Mouse (Mus musculus) kidney, adult 18-20 months (tissue): ENCODE data around the gene Cyp2w1.
"Not testable (repeated sequence)": the region's sequence is repeated elsewhere in the genome, so short reads cannot be mapped to it uniquely, and the experiment has no call there.

Source experiments
- DNase-seq: peaks from one replicate; pipeline ENCODE4 v3.0.0; 2021

Cyp2w1 gene

DNA sequence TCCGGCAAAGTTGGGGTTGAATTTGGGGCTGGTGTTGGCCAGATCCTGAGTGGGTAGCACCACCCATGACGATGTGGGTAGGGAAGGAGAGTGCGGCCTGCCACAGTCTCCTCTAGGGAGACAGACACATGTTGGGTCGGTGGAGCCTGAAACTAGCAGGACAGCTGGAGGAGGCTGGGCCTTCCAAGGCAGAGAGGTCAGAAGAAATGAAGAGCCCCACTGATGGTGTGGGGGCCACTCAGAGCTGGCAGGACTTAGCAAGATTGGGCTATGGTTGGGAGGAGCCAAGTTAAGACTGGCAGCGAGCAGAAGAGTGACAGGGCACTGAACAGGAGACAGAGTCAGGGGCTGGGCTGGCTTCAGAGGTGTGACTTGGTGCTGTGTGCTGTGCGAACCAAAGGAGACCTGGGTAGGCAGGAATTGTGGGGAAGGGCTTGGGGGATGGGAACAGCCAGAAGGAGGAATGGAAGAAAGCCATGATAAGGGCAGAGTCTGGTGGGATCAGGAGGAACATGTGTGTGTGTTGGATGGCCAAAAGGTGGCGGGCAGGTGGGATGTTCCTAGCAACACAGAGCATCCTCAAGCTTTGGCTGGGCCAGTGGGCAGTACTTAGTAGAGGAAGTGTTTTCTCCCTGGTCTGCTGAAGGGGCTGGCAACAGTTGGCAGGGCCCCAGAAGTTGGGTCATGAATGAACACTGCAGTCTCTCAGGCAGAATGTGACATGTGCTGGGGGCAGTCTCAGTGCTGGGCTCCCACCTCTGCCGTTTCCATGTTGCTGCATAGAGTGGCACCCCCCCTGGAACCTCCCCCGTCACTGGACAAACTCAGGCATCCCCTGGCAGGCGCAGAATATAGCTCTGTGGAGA lies 35.1 kb downstream of the Cyp2w1 start:
- DNase-seq: peak; percentile 27

DNA sequence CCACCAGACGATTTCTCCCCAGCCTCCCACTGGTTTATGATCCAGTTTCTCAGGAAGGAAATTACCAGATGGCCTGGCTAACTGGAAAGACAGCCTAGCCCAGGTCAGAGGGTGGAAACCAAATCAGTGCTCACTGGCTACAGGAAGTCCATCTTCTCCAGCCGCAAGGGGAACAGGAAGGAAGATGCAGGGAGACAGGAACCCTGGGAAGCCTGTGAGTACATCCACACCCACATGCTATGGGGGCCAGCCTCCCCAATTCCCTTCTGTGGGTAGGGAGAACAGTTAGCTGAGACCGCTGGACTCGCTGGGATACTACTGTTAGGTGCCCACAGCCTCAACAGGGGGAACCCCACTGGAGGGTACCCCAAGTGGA lies 35.8 kb downstream of the Cyp2w1 start:
- peak; percentile 43 for DNase-seq

DNA sequence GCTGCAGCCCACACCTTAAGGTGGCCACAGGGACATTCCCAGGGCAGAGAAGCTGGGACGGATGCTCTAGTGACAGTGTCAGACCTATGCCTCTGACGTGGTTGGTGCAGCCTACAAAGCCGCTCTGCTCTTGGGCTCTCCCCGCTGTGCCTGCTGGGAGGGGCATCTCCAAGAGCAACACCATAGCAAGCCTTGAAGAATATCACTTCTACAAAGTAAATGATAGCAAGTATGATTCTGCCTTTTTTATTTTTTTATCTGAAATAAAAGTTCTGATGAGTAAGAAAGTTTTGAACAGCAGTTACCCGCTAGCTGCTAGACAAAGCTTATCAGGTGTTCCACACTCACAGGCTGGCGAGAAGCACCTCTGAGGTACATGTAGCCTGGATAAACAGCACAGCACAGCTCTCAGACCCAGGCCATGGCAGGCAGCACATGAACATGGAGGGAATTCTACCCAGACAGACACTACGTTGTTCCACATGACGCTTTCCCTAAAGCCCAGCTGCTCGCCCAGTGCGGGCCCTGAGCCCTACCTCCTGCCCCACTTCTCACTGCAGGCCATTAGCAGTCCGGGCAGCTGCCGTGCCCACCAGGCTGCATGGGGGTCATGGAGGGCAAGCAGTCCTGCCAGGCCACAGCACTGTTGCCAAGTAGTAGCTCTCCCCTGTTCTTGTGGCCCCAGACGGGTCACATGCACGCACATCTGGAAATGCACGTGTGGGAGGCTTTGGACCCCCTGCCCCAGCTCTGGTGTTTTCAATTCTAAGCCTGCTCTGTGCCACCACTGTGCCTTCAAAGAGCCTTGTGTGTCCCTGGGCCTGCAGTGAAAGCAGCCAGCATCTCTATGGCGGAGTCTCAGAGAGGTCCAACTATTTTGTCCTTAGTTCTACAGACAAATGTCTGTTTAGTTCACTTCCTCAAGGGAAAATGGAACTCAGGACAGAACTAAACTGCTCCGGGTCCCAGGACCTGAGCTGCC lies 36.6 kb downstream of the Cyp2w1 start:
- DNase-seq: no peak

DNA sequence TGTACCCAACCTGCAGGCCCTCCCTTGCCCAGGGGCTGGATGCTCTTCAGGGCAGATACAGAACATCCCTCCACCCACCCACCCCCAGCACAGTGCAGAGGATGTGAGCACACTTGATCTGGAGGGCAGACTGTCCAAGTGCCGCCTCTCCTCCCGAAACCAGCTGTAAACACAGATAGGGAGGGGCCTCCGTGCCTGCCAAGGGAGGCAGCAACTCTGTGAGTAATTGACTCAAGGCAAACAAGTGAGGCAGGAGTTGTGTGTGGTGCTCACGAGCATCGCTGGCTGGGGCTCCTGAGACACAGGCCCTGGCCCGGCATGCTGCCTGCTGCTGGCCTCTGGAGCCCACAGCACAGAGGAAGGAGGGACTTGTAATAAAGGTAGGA lies 37.3 kb downstream of the Cyp2w1 start:
- DNase-seq: peak; percentile 59

DNA sequence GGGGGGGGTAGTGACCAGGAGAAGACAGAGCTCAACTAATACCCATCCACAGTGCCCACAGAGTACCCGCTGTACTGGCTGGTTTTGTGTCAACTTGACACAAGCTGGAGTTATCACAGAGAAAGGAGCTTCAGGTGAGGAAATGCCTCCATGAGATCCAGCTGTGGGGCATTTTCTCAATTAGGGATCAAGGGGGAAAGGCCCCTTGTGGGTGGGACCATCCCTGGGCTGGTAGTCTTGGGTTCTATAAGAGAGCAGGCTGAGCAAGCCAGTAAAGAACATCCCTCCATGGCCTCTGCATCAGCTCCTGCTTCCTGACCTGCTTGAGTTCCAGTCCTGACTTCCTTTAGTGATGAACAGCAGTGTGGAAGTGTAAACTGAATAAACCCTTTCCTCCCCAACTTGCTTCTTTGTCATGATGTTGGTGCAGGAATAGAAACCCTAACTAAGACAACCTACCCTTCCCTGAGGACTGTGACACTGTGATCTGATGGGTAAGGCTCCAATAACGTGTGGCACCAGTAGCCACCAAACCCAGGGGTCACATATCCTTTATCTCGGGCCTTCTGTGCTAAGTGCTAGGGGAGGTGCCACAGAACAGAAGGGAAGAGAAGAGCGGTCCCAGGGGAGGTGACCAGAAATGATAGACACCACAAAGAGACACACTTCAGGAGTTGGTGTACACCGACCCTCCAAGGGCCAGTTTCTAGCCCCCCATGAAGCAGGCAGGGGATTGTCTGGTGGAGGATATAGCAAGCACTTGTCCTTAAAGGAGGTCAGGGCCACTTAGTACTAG lies 38.1 kb downstream of the Cyp2w1 start:
- not testable (repeated sequence) for DNase-seq

DNA sequence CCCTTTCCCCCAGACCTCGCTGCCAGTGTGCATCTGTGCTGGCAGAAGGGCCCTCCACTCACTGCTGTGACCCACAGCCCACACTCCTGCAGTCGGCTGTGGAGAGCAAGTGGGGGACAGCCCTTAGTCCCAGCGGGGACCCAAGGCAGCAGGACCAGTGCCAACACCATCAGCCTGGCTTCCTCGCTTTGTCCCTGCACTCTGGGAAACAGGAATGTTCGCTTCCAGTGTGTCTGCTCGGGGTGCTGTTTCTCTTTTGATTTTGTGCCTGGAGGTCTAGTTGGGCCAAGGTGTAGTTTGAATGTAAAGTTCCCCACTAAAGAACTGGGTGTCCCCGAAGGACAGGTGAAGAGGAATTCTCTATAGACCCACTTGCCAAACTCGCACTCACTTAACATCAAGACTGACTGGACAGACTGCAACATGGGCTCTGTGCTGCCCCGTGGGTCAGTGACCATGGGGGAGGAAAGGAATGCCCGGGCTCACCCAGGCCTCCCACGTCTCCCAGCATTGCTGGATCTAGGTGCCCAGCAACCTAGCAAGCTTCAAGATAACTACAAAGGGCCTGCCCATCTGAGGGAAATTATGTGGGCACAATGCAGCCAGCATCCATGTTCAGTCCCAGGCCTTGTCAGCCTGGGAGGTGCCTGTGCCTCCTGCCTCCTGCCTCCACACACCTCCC lies 39.0 kb downstream of the Cyp2w1 start:
- DNase-seq: no peak

DNA sequence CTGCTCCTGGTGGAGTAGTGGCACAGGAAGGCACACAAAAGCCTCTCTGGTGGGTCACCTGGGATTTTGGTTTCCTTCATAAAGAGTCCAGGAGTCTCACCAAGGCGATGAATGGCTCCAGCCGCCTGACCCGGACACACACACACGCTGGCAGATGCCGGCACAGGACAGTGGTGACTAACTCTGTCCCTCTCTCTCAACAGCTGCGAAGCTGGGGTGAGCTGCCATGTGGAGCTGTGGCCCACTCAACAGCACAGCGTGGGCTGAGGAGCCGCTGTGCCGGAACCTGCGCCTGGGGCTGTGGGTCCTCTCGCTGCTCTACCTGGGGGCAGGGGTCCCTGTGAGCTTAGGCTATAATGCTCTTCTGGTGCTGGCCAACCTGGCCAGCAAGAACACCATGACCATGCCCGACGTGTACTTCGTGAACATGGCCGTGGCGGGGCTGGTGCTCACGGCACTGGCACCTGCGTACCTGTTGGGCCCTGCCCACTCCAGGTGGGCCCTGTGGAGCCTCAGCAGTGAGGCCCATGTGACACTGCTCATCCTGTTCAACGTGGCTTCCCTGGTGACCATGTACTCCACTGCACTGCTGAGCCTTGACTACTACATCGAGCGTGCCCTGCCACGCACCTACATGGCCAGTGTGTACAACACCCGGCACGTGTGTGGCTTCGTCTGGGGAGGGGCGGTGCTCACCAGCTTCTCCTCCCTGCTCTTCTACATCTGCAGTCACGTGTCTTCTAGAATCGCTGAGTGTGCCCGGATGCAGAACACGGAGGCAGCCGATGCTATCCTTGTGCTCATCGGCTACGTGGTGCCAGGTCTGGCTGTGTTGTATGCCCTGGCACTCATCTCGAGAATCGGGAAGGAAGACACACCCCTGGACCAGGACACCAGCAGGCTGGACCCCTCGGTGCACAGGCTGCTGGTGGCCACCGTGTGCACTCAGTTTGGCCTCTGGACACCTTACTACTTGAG lies 40.1 kb downstream of the Cyp2w1 start:
- no peak for DNase-seq

DNA sequence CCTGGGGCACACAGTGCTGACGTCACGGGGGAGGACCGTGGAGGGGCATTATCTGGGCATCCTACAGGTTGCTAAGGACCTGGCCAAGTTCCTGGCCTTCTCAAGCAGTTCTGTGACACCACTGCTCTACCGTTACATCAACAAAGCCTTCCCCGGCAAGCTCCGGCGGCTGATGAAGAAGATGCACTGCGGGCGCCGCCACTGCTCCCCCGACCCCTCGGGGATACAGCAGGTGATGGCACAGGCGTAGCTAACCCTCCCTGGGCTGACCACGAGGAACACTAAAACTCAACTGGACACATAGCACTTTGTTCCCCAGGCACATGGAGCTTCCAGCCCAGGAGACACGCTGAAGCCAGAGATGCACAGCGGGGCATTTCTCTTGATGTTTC lies 40.8 kb downstream of the Cyp2w1 start:
- DNase-seq: no peak

DNA sequence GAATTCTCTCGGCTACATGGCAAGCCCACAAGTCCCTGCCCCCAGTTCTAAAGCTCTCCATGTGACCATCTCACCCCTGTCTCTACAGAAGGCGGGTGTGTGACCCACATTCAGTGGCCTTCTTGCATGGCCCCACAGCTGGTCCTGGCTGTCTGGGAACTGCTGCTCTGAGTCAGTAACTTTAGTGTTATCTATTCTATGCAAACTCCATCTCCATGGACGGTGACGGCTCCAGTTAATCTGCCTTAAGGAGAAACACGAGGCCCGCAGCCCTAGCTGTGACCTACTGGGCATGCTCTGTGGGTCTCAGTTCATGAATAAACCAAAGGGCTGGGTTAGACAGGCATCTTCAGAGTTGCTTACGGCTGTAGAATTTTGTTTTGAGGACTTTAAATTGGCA lies 42.0 kb downstream of the Cyp2w1 start:
- DNase-seq: peak; percentile 44

DNA sequence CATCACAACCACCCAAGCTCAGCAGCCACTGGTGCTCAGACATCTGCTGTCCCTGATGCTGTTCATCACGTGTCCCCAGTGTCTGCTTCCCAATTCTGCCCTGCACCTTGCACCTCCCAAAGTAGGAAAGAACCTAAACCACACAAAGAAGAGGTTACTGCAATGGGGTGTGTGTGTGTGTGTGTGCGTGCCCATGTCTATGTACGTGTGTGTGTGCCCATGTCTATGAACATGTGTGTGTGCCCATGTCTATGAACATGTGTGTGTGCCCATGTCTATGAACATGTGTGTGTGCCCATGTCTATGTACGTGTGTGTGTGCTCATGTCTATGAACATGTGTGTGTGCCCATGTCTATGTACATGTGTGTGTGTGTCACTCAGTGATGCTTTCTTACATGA lies 43.1 kb downstream of the Cyp2w1 start:
- no peak for DNase-seq

DNA sequence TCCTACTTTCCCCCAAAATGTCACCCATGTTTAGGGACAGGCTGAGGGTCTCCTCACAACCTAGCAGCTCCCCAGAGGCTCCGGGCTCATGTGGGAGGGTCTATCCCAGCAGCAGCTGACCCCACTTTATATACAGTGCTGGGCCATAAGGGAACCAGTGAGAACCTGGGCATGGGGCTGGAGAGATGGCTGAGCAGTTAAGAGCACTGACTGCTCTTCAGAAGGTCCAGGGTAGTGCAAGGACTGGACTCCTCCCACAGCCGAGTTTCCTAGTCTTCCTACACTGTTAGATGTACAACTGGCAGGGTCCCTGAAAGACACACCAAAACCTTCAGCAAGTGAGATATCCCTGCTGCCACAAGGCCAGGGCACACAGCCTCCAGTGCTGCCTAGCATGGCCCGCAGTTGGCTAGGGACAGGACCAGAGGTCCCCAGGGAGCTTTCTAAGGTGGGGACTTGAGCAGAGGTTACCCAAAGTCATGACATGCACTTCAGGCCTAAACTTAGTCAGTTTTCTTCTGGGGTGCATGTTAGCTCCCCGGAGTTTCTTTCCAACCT lies 45.0 kb downstream of the Cyp2w1 start:
- DNase-seq: no peak

DNA sequence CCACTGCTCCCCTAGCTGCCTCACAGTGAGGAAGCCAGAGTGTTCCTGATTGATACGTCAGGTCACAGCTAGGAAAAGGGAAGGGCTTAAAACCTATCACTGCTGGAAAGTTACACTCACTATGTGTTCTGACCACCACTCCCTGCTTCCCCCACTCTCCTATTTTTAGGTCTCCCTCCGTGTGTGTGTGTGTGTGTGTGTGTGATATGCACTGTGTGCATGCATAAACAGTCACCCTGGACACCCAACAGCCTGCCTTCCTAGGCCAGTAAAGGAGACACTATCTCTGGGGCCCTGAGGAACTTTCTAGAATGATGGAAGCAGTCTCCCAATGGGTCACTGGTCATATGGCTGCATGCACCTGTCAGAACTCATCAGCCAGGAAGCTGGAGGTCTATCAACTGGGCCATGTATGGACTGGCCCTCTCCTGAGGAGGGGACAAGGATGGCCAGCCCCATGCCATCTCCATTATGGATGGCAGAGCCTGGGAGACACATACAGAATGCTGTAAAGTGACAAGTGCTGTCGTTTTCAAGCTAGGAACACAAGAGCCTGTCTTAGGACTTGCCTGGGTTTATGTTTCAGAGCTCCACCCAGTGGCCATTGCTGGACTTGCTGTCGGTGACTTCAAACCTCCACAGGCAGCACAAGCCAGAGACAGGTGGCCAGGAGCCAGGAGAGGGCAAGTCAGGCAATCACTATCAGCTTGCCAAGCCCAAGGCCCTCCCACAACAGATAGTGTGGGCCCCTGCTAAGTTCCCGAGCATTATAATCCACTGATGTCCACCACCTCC lies 45.7 kb downstream of the Cyp2w1 start:
- DNase-seq: peak; percentile 96

DNA sequence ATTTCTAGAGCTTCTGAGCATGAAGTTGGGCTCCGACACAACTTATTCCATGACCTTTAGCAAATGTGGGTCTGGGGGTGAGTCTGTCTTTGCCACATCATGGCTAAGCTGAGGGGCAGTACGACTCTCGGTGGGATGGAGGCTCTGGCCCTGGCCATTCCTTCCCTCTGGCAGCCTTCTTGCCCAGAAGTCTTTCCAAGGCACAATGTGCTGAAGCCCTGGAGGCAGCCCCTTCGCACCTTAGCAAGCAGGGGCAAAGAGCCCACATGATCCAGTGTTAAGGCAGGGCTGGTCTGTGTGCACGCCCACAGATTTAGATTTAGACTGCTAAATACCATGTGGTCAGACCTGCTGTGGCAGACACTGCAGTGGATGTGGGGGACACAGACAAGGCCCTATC lies 46.4 kb downstream of the Cyp2w1 start:
- DNase-seq: no peak

DNA sequence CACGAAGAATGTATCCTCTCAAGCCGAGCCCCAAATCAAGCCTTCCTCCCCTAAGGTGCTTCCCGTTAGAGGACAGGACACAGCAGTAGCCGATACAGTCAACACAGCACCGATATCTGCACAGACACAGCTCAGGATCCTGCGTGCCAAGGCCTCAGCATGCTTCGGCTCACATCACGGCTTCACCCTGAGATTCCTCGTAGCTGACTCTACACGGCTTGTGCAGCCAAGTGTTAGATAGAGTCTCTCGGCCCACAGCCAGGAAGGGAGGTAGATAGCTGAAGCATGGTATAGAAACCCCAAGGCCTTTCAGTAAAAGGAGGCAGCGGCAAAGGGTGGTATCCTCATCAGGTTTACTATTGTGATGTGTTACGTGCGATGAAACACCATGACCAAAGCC lies 47.6 kb downstream of the Cyp2w1 start:
- DNase-seq: no peak

DNA sequence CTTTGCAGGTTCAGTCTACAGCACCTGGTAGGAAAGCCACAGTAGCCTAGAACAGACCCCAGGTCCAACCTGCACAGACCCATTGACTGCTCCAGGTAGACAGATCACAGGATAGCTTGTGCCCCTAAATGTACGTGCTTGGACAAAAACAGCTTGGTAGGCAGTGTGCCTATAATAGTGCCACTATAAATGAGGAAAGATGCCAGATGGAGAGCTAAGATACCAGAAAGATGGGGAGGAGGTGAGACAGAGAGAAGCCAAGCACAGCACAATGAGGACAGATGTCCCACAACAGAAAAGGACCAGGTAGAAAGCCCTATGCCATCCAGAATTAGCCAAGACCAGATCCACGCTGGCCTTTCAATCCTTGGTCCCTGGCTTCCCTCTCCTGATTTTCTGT lies 49.7 kb downstream of the Cyp2w1 start:
- no peak for DNase-seq

DNA sequence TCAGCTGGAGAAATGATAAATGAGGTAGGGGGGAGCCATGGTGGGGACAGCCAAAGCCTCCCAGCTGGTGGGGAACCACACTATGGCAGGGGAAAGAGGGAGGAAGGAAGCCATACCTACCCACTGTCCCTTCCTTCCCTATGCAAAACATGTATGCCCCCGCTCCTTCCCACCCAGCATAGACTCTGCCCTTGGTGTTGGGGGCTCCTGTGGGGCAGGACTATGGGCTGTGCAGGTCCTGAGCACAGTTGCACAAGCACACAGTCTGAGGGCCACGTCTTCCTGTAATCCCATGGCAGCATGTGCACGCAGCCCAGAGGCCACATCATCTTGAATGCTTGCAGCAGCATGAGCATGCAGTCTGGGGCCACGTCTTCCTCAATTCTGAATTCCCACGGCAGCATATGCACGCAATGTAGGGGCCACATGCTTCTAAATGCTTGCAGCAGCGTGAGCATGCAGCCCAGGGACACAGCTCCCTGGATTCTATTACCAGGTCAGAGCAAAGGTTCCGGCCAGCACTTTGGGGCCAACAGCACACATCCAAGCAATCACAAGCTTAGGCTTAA lies 51.4 kb downstream of the Cyp2w1 start:
- DNase-seq: no peak

DNA sequence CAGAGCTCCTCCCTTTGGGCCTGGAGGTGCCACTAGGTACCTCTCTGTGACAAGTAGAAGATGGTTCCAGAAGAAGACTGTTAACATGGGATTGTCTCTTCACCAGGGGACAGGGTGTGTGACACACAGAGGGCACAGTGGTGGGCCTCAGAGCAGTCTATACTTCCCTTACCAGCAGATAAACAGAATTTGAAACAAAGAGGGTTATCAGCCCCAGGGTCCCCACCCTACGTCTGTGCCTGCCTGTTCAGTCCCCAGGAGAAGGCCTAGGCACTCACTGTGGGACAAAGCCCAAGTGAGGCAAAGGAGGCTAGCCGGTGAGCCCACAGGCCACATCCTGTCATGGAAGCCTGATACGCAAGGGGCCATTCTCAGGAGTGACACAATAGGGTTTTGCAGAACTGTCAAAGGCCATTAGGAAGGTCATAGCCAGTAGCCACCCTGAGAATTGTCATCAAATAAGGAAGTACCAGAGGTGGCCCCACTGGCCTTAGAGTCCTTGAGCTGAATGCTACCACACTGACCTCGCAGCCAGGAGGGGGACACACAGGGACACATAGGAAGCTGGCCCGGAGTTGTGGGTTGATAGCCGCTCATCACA lies 52.5 kb downstream of the Cyp2w1 start, which contains the start of gene C130050O18Rik:
C130050O18Rik (plus strand) TSS at position 480 of the 601 bp plus-strand sequence.
- no peak for DNase-seq

DNA sequence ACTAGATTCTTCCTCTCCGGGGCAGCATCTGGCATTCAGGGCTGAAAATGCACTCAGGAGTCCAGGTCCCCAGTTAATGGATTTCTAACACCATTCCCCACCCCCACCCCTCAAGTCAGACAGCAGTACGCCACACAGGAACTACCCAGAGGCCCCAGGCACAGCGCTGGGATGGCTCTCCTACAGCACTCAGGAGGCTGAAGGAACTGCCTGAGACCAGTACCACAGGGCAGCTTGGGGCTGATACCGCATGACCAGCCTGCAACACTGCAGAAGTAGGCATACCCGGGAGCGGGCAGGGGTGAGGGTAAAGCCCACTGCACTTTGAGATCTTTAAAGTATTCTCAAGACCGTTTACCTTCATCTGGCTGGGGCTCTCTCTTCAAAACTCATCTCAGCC lies 53.1 kb downstream of the Cyp2w1 start:
- DNase-seq: no peak

DNA sequence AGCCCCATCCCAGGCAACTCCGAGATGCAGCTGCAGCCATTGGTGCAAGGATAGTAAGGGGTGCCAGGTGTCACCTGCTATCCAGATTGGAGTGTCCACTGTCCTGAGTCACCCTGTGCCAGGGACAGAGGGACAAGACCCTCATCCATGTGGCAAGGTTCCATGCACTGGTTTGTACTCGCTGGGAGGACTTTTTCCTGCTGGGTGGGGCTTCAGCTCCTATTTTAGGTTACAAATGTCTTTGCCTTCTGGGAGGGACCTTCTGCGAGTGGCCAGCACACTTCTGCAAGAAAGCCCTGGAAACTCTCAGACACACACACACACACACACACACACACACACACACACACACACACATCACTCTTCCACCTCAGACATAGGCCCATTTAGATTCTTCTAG lies 53.5 kb downstream of the Cyp2w1 start:
- DNase-seq: peak; percentile 22
